Mouse (Mus musculus) spleen, postnatal 14 days (tissue): Measurements from ENCODE around the gene Cbfa2t3.

ENCODE experiments used
- DNase-seq, 2 experiments: peaks; one replicate each; pipeline ENCODE4 v3.0.0; 2021 to 2022; ENCODE audit warnings: low spot score in 2 of 2

Gene Cbfa2t3

GRCm38 (mm10) chr8:122610612-122611277 lies 88.2 kb downstream of the Cbfa2t3 start:
- DNase-seq, result no peak

GRCm38 (mm10) chr8:122610209-122610608 lies 88.7 kb downstream of the Cbfa2t3 start:
- DNase-seq, result no peak

GRCm38 (mm10) chr8:122606810-122607209 lies 92.1 kb downstream of the Cbfa2t3 start:
- no peak for DNase-seq

GRCm38 (mm10) chr8:122605367-122605766 lies 93.5 kb downstream of the Cbfa2t3 start:
- DNase-seq, result no peak

DNA sequence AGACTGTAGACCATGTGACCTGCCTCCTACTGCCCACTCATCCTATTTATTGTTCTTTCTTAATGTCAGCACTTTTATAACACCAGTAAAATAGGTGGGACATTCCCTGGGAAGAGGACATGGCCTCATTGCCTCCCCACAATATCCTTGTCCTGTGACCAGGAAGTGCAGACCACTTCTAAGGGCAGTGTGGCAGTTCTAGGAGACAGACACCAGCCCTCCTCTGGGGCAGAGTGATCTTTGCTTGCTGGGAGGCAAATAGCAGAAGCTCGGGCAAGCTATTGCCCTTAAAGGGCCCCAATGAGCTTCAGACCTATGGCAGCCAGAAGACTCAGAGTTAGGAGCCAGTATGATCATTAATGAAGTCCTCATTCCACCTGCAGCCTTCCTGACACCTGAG lies 94.3 kb downstream of the Cbfa2t3 start:
- no peak for DNase-seq

DNA sequence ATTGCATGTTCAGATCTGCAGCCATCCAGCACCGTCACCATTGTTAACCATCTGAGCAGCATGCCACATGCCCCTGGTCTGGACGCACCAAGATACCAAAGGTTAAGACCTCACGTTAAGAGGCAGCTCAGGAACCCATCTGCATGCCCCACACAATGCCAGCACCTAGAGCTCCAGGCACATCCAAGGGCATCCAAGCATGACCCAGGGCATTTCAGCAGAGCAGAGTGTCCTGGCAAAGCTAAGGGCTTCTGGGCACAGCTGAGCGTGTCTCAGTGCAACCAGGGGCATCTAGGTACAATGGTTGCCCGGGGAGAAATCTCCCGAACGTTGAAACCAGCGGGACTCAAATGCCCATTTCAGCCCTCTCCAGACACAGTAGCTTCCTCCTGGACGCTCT lies 98.2 kb downstream of the Cbfa2t3 start:
- DNase-seq, result no peak

- no peak for DNase-seq
Measured at GRCm38 (mm10) chr8:122596031-122596430, 102.9 kb downstream of the Cbfa2t3 start.

- DNase-seq, result no peak
Measured at GRCm38 (mm10) chr8:122593783-122594507, 105.0 kb downstream of the Cbfa2t3 start.

DNA sequence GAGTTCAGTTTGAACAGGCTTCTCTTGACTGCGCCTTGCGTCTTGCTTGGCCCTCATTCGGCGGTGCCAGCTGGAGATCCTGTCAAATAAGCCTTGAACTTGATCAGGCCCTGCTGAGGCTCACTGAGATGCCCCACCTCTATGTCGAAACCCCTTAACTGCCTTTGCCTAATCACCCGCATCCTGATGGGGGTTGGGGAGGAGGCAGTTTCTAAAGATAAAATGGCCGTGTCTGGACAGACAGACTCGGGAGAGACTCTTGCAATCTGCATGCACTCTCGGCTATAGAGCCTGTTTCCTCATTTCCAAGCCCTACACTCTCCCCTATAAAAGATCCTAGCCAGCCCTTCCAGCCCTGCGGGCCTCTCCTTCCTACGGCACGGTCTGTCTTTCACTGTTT lies 105.7 kb downstream of the Cbfa2t3 start:
- no peak for DNase-seq

DNA sequence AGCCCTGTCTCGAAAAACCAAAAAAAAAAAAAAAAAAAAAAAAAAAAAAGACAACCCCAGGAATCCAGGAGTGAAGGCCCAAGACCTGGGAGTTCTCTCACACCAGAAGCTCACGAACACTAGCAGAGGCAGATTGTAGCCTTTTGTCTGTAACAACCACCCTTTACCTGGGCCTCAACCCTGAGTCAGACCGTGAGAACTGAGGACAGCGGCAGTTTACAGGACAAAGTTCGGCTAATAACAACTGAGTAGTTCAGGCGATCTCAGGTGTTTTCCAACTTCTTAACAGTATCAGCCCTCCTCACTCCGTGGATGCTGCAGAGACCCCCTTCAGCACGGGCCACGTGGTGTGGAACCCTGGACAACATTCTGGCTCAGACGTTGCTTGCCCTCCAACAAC lies 112.2 kb downstream of the Cbfa2t3 start:
- no peak for DNase-seq

DNA sequence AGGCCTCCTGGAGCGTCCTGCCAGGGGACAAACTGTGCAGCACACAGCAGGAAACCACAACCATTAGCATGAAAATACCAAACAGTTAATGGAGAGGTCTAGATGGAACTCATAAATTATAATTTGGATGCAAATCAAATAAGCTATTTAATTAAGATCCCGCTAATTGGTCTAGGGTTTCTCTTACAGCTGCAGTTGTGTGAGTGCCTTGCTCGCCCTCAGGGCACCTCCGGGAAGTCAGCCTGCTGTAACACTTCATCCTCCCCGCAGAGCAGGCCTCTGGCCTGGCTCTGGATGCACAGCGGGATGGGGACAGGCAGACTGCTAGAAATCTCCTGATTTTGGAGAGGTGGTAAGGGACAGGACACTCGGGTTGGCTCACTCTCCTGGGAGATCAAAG lies 112.7 kb downstream of the Cbfa2t3 start:
- DNase-seq, result no peak

DNA sequence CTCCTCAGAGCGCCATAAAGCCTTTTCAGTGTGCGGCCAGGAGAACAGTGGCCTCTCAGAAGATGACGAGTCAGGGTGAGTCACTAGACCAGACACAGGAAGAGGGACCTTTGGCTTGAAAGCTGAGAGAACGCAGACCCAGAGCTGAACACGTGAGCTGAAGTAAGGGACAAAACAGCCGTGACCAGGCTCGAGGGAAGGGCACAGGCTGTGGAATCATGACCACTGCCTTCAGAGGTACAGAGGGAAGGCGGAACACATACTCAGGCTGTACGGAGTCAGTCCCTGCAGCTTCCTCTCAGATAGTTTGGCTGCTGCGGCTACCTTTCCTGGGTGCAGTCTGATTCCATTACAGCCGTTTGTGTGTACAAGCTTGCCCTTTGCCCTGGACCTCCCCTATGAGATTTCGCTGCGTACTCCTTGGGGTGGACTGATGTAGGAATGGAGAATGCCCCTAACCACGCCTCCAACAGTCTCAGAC lies 113.5 kb downstream of the Cbfa2t3 start:
- DNase-seq, result no peak

DNA sequence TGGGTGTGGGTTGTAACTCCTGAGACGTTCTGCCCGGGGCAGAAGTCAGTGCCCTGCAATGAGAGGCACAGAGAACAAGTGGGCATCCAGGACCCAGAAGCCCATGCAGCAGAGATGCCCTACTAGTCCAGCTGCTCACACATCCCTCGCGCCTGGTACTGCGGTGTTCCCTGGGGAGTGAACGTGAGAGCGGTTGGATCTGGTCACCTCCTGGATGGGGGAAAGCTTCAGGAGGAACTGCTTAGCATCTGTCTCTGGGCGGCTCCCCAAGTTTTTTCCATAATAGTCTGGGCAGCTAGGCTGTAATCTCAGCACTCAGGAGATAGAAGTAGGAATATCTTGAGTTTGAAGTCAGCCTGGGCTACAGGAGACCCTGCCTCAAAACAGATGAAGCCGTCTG lies 113.9 kb downstream of the Cbfa2t3 start:
- no peak for DNase-seq

- no peak for DNase-seq
Measured at GRCm38 (mm10) chr8:122580926-122581325, 118.0 kb downstream of the Cbfa2t3 start.

DNA sequence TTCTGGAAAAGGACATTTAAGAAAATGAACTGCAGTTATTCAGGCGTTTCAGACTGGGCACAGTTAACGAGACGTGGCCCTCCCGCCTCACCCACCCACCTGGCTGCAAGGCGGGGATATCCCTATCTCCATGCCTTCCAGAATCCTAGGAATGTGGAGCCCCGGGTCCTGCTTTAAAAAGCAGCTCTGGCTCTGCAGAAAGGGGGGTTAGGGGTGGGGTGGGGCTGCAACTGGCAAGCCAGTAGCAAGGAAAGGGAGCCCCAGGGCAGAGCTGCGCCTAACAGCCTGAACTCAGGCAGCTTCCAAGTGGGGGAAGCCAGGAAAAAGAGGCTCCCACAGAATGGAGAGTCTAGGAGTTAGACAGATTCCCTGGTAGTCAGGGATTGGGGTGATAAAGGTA lies 119.7 kb downstream of the Cbfa2t3 start:
- no peak for DNase-seq

- no peak for DNase-seq
Measured at GRCm38 (mm10) chr8:122577116-122577515, 121.8 kb downstream of the Cbfa2t3 start.

DNA sequence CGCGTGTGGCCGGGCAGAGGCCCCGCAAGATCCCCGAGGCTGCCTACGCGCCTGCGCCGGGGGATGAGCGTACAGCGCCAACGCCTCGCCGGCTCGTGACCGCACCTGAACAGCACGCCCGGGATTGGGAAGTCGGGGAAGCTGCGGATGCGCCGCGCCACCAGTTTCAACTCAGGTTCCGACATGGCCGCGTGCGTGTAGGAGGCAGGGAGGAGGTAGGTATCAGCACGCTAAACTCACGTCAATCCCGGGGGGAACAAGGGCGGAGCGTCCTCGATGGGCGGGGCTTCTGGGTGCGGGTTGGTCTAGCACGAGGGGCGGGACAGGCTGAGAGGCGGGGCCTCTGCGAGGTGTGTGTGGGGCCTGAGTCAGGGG lies 122.3 kb downstream of the Cbfa2t3 start, which contains the start of gene Aprt:
Gene Aprt (minus strand): TSS at position 262 of the 375 bp plus-strand sequence.
- peak; percentile 91 for DNase-seq

DNA sequence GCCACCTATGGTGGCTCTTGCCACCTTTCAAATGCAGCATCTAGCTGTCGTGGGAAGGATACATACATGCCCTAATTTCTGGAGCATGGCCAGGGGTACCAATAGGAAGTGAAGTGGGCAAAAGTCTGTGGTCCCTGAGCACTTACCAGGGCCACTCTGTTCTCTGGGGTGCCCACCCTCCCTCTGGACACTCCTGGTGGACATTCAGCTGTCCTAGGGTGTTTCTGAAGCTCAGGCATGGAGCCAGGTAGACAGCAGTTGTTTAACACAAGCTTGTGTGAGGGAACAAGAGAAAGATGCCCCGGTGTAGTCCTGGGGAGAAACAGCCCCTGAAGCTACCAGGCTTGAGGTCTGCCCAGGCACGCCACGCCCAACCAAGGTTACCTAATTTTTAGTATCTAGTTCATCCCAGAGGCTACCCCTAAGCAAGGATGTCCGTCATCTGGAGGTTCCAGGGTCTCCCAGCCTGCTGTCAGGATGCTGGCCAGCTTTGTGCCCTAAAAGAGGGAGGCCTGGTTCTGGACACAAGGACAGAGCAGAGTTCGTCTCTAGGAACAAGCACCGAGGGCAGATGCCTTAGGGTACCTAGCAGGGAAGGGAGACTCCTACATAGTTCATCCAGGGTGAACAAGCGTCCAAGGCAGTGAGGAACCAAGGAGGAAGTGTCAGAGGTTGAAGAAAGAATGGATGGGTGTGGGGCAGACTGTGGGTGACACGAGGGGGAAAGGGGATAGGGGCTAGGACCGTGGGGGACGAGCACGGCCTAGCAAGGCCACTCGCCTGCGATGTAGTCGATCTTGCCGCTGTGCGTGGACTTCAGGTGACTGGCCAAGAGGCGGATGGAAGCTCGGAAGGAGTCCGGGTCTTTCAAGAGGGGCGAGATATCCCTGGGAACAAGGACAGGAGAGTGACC lies 122.9 kb downstream of the Cbfa2t3 start:
- DNase-seq, result no peak

GRCm38 (mm10) chr8:122575286-122575685 lies 123.6 kb downstream of the Cbfa2t3 start:
- DNase-seq, result no peak
